ENCODE assay signal across 10 mouse cellular contexts in genomic region chr4:131918711-131919500, GRCm38 (mm10). TPM values are rescaled to one million over a fixed set of nuclear protein-coding genes. Genes with fewer than 3 reads are reported as not detected.
A peak's percentile ranks its signal among the peaks of the same experiment; 100 is the strongest.
DNase-seq lines count a peak whose midpoint lies in the region; ATAC-seq lines count a peak whose summit lies in the region.
"Had no signal": no experiment of that assay in that cellular context is flagged by ENCODE, and none has a peak within 500 bp of the region (broad histone marks: within the 10 kb centered on the region; RNA-seq: fewer than 3 reads in every experiment).

No protein-coding gene starts in this region.

- no peaks in the 10 kb centered on the region for H3K9me3 ChIP-seq in midbrain, embryonic 12.5 days
- no peaks in the 10 kb centered on the region for H3K9me3 ChIP-seq in midbrain, embryonic 14.5 days (ENCODE audit: control insufficient read depth, low read length)
- no peaks in the 10 kb centered on the region for H3K9me3 ChIP-seq in heart, embryonic 12.5 days (replicated peaks)
- H3K9me3 ChIP-seq in limb, embryonic 10.5 days (replicated peaks): no peaks in the 10 kb centered on the region

- 9% methylated on average over 15 of the region's 15 CpGs for WGBS in midbrain, embryonic 12.5 days
- WGBS in midbrain, embryonic 14.5 days: 14% methylated on average over 15 of the region's 15 CpGs
- WGBS in heart, embryonic 12.5 days: 4% methylated on average over 15 of the region's 15 CpGs
- 2% methylated on average over 15 of the region's 15 CpGs for WGBS in limb, embryonic 10.5 days

- no peak for DNase-seq in midbrain, embryonic 14.5 days
- peak; percentile 83 for DNase-seq in limb, embryonic 10.5 days (ENCODE audit: low spot score)
- peak; percentile 79 for DNase-seq in yolk sac, embryonic 10.5 days (ENCODE audit: low spot score)
- no peak for DNase-seq in frontal cortex, adult 2 months (ENCODE audit: extremely low spot score in 1 of 2, low spot score in 1 of 2)
- no peak for DNase-seq in right cerebral cortex, postnatal 25 days
- DNase-seq in left cerebral cortex, postnatal 25 days (ENCODE audit: low spot score in 2 of 2): no peak

- H3K36me3 ChIP-seq in midbrain, embryonic 12.5 days: peaks cover 5% of the 10 kb centered on the region; the same call in 1 of the 2 replicates
- H3K36me3 ChIP-seq in midbrain, embryonic 14.5 days (ENCODE audit: control insufficient read depth, insufficient read depth, low read length): peaks cover 14% of the 10 kb centered on the region
- H3K36me3 ChIP-seq in heart, embryonic 12.5 days: peaks cover 11% of the 10 kb centered on the region
- H3K36me3 ChIP-seq in limb, embryonic 10.5 days: peaks cover 15% of the 10 kb centered on the region

- H3K27me3 ChIP-seq in midbrain, embryonic 12.5 days: peaks cover 99% of the 10 kb centered on the region
- H3K27me3 ChIP-seq in midbrain, embryonic 14.5 days (ENCODE audit: control insufficient read depth, insufficient read depth, low read length): peaks cover 91% of the 10 kb centered on the region
- peaks cover 18% of the 10 kb centered on the region for H3K27me3 ChIP-seq in heart, embryonic 12.5 days (replicated peaks)
- H3K27me3 ChIP-seq in limb, embryonic 10.5 days (ENCODE audit: low read depth, poor library complexity, severe bottlenecking): peaks cover 65% of the 10 kb centered on the region

- no peak overlapping the region for H3K4me2 ChIP-seq in midbrain, embryonic 12.5 days (replicated peaks)
- H3K4me2 ChIP-seq in midbrain, embryonic 14.5 days (ENCODE audit: low read length): no peak overlapping the region
- peak overlapping the region; percentile 72 for H3K4me2 ChIP-seq in heart, embryonic 12.5 days

- H3K9ac ChIP-seq in midbrain, embryonic 12.5 days (replicated peaks): 0 out of 2 replicates have a peak overlapping the region, but pooled peaks have one; percentile 11
- no peak overlapping the region for H3K9ac ChIP-seq in midbrain, embryonic 14.5 days (replicated peaks; ENCODE audit: low read length)
- peak overlapping the region; percentile 89; the same call in 1 of the 2 replicates for H3K9ac ChIP-seq in heart, embryonic 12.5 days

- ATAC-seq in midbrain, embryonic 12.5 days (ENCODE audit: low FRiP score, low read depth): no peak
- ATAC-seq in midbrain, embryonic 14.5 days (ENCODE audit: low FRiP score, low TSS enrichment): no peak
- peak; percentile 71 for ATAC-seq in heart, embryonic 12.5 days (ENCODE audit: insufficient number of reproducible peaks, low FRiP score)
- ATAC-seq: forebrain, embryonic 16.5 days; midbrain, embryonic 16.5 days had no signal

- intact Hi-C loops in left cerebral cortex, postnatal 25 days (cut with DNase I): loop anchor here (2.0 to 5.0 kb wide), 2 partner anchors 48 to 160 kb away; no protein-coding TSS in a partner anchor

- H3K4me3 ChIP-seq in midbrain, embryonic 12.5 days: no peak overlapping the region
- H3K4me3 ChIP-seq in midbrain, embryonic 14.5 days (replicated peaks; ENCODE audit: low read depth, low read length): no peak overlapping the region
- H3K4me3 ChIP-seq in heart, embryonic 12.5 days: no peak overlapping the region
- H3K4me3 ChIP-seq in limb, embryonic 10.5 days: peak overlapping the region; percentile 75

- peaks cover 58% of the 10 kb centered on the region for H3K4me1 ChIP-seq in midbrain, embryonic 12.5 days
- peaks cover 28% of the 10 kb centered on the region for H3K4me1 ChIP-seq in midbrain, embryonic 14.5 days (ENCODE audit: control insufficient read depth, insufficient read depth, low read length)
- peaks cover 75% of the 10 kb centered on the region for H3K4me1 ChIP-seq in heart, embryonic 12.5 days (replicated peaks)
- H3K4me1 ChIP-seq in limb, embryonic 10.5 days: peaks cover 90% of the 10 kb centered on the region

- no peak overlapping the region for H3K27ac ChIP-seq in midbrain, embryonic 12.5 days (replicated peaks)
- H3K27ac ChIP-seq in midbrain, embryonic 14.5 days (replicated peaks; ENCODE audit: low read depth, low read length): no peak overlapping the region
- H3K27ac ChIP-seq in heart, embryonic 12.5 days (ENCODE audit: poor library complexity, severe bottlenecking): peak overlapping the region; percentile 80
- peak overlapping the region; percentile 97 for H3K27ac ChIP-seq in limb, embryonic 10.5 days

RNA-seq across cellular contexts. Expression of gene Tmem200b, which starts 2.7 kb away (rescaled TPM):
- polyA plus RNA-seq in midbrain, embryonic 12.5 days (2016; fragmentation: Nextera tagmentation; extraction: Ambion mirVana): 0.64 and 0.99 TPM in 2 replicates
- not detected in 2 replicates for polyA plus RNA-seq in midbrain, embryonic 14.5 days (2014; fragmentation: Nextera tagmentation; extraction: Ambion mirVana)
- polyA plus RNA-seq in heart, embryonic 12.5 days (2016; fragmentation: Nextera tagmentation; extraction: Ambion mirVana): 6.9 and 8.2 TPM in 2 replicates
- polyA plus RNA-seq in limb, embryonic 10.5 days (2016; fragmentation: Nextera tagmentation; extraction: Ambion mirVana): 2.1 and 2.9 TPM in 2 replicates
- polyA plus RNA-seq in frontal cortex, adult 2 months (2012; rRNA removed): 3.4 and 5.2 TPM in 2 replicates
- 10 to 100 TPM in 1 of 2 experiments, 1 to 10 TPM in 1; 8.1 to 11.3 TPM for total RNA-seq in left cerebral cortex, postnatal 25 days (2021)
- polyA plus RNA-seq: forebrain, embryonic 16.5 days had no signal

RNA-seq across cellular contexts. Expression of gene Srsf4, which starts 45.5 kb away (rescaled TPM):
- polyA plus RNA-seq in midbrain, embryonic 12.5 days (2016; fragmentation: Nextera tagmentation; extraction: Ambion mirVana): 166 and 167 TPM in 2 replicates
- polyA plus RNA-seq in midbrain, embryonic 14.5 days (2014; fragmentation: Nextera tagmentation; extraction: Ambion mirVana): 91.8 and 121 TPM in 2 replicates
- 86.1 and 87.1 TPM in 2 replicates for polyA plus RNA-seq in heart, embryonic 12.5 days (2016; fragmentation: Nextera tagmentation; extraction: Ambion mirVana)
- polyA plus RNA-seq in limb, embryonic 10.5 days (2016; fragmentation: Nextera tagmentation; extraction: Ambion mirVana): 135 and 142 TPM in 2 replicates
- polyA plus RNA-seq in frontal cortex, adult 2 months (2012; rRNA removed): 86.3 and 89.5 TPM in 2 replicates
- 10 to 100 TPM; 66.3 to 70.5 TPM for total RNA-seq in left cerebral cortex, postnatal 25 days (2021)

Comparison
In these comparisons a context has a peak if more than half of its experiments do, and no peak if none do; other contexts are left out.
1. H3K27ac ChIP-seq: peak in heart, embryonic 12.5 days (single experiment) and limb, embryonic 10.5 days (single experiment); none in midbrain, embryonic 12.5 days (single experiment) and midbrain, embryonic 14.5 days (single experiment).
2. DNase-seq: peak in limb, embryonic 10.5 days (single experiment) and yolk sac, embryonic 10.5 days (single experiment); none in midbrain, embryonic 14.5 days (single experiment), frontal cortex, adult 2 months (0 of 2), right cerebral cortex, postnatal 25 days (single experiment) and left cerebral cortex, postnatal 25 days (0 of 2).